27 mouse cellular contexts compared by ENCODE assay signal in the genomic region with DNA sequence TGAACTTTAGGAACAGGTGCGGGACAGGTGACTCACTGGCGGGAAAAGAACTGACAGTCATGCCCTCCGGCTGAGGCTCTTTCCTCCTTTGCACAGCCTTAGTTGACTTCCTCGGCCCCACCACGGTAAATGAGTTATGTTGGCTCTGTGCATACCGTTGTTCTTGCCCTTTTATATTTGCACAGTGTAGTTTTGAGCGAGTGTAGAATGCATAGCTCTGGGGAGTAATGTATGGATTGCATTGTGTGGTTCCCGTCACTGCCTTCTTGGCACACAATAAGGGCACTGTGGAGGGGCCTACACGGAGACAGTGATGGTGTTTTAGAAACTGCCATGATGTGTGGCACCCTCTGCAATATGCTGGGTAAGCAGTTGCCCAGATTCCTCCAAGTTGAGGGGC.
A peak's percentile ranks its signal among the peaks of the same experiment; 100 is the strongest.
DNase-seq lines count a peak whose midpoint lies in the region; ATAC-seq and TF ChIP-seq lines count a peak whose summit lies in the region.
"Had no signal": no experiment of that assay in that cellular context is flagged by ENCODE, and none has a peak within 500 bp of the region (broad histone marks: within the 10 kb centered on the region; RNA-seq: fewer than 3 reads in every experiment).

No protein-coding gene starts in this region.

- H3K9me3 ChIP-seq in lung, embryonic 14.5 days (ENCODE audit: low read depth, low read length), result no peaks in the 10 kb centered on the region
- H3K9me3 ChIP-seq in stomach, embryonic 16.5 days (replicated peaks; ENCODE audit: control insufficient read depth, low read length), result no peaks in the 10 kb centered on the region
- H3K9me3 ChIP-seq: heart, embryonic 13.5 days; hindbrain, embryonic 13.5 days; limb, embryonic 12.5 days; liver, embryonic 12.5 days; midbrain, embryonic 10.5 days had no signal

- no peak overlapping the region for H3K9ac ChIP-seq in lung, embryonic 14.5 days
- no peak overlapping the region for H3K9ac ChIP-seq in stomach, embryonic 16.5 days (ENCODE audit: low read length)
- H3K9ac ChIP-seq: heart, embryonic 13.5 days; hindbrain, embryonic 13.5 days; limb, embryonic 12.5 days; liver, embryonic 12.5 days had no signal

- intact Hi-C loops in gastrocnemius, adult 2 months (cut with DNase I), result no loop called here

- H3K4me3 ChIP-seq in gastrocnemius, adult 2 months, result no peak overlapping the region
- H3K4me3 ChIP-seq in lung, embryonic 14.5 days (ENCODE audit: low read depth, low read length), result no peak overlapping the region
- H3K4me3 ChIP-seq in stomach, embryonic 16.5 days (replicated peaks; ENCODE audit: low read length), result no peak overlapping the region
- H3K4me3 ChIP-seq: heart, adult 2 months; heart, embryonic 13.5 days; hindbrain, embryonic 13.5 days; limb, embryonic 12.5 days; liver, embryonic 12.5 days; midbrain, embryonic 10.5 days; myocyte had no signal

- peak overlapping the region; percentile 6; the same call in 1 of the 2 replicates for H3K27ac ChIP-seq in gastrocnemius, adult 2 months
- H3K27ac ChIP-seq in lung, embryonic 14.5 days (ENCODE audit: low read depth), result peak overlapping the region; percentile 26; the same call in 1 of the 2 replicates
- no peak overlapping the region for H3K27ac ChIP-seq in stomach, embryonic 16.5 days (ENCODE audit: low read length)
- H3K27ac ChIP-seq: heart, adult 2 months; heart, embryonic 13.5 days; hindbrain, embryonic 13.5 days; limb, embryonic 12.5 days; liver, embryonic 12.5 days; midbrain, embryonic 10.5 days had no signal

- TF ChIP-seq CTCF in gastrocnemius, adult 2 months (IDR thresholded peaks at IDR 0.05), result no peak
- no peak for TF ChIP-seq CTCF in lung, embryonic 14.5 days (IDR thresholded peaks at IDR 0.05; ENCODE audit: low read depth)

- no peak for DNase-seq in gastrocnemius, adult 2 months
- no peak for DNase-seq in gastrocnemius, postnatal 4 days (ENCODE audit: low spot score in 2 of 2)
- no peak for DNase-seq in lung, embryonic 14.5 days
- no peak for DNase-seq in lung, postnatal 10 days
- peak; percentile 32 for DNase-seq in thymus, postnatal 14 days
- DNase-seq in thymus, adult 18-20 months, result no peak
- no peak for DNase-seq in embryo, embryonic 10.5 days (ENCODE audit: low spot score)
- DNase-seq: adrenal gland, postnatal 25 days; cerebellum, adult 8-10 months; cerebellum, postnatal 36 days; gastrocnemius, postnatal 14 days; heart, adult 2 months; heart, postnatal 14 days; kidney, adult 9 months; kidney, postnatal 14 days; layer of hippocampus, postnatal 36 days; lung, adult 18-20 months; right cerebral cortex, postnatal 14 days; spleen, adult 18-20 months had no signal

- 60% methylated on average over 9 of the region's 9 CpGs for WGBS in lung, embryonic 14.5 days
- WGBS in stomach, embryonic 16.5 days, result 51% methylated on average over 9 of the region's 9 CpGs

- ATAC-seq in lung, embryonic 14.5 days (ENCODE audit: insufficient read depth), result peak; percentile 70
- ATAC-seq in stomach, embryonic 16.5 days (ENCODE audit: insufficient read depth, low FRiP score), result peak; percentile 50; the same call in 1 of the 2 replicates
- ATAC-seq: liver, embryonic 12.5 days; midbrain, embryonic 16.5 days had no signal

- H3K27me3 ChIP-seq in lung, embryonic 14.5 days (ENCODE audit: insufficient read depth, low read length), result no peaks in the 10 kb centered on the region
- no peaks in the 10 kb centered on the region for H3K27me3 ChIP-seq in stomach, embryonic 16.5 days (ENCODE audit: control insufficient read depth, insufficient read depth, low read length)
- H3K27me3 ChIP-seq: heart, embryonic 13.5 days; hindbrain, embryonic 13.5 days; limb, embryonic 12.5 days; liver, embryonic 12.5 days had no signal

- H3K4me2 ChIP-seq in lung, embryonic 14.5 days, result no peak overlapping the region
- no peak overlapping the region for H3K4me2 ChIP-seq in stomach, embryonic 16.5 days (ENCODE audit: low read depth, low read length)
- H3K4me2 ChIP-seq: heart, embryonic 13.5 days; hindbrain, embryonic 13.5 days; limb, embryonic 12.5 days; liver, embryonic 12.5 days had no signal

- H3K4me1 ChIP-seq in lung, embryonic 14.5 days (ENCODE audit: insufficient read depth), result peaks cover 9% of the 10 kb centered on the region; the same call in 1 of the 2 replicates
- 0 out of 2 replicates have a peak, but pooled peaks cover 5% of the 10 kb centered on the region for H3K4me1 ChIP-seq in stomach, embryonic 16.5 days (ENCODE audit: control insufficient read depth, insufficient read depth, low read length)
- H3K4me1 ChIP-seq: liver, embryonic 12.5 days; midbrain, embryonic 10.5 days had no signal

- 0 out of 2 replicates have a peak, but pooled peaks cover 7% of the 10 kb centered on the region for H3K36me3 ChIP-seq in lung, embryonic 14.5 days (ENCODE audit: insufficient read depth)
- no peaks in the 10 kb centered on the region for H3K36me3 ChIP-seq in stomach, embryonic 16.5 days (ENCODE audit: control insufficient read depth, insufficient read depth, low read length)
- H3K36me3 ChIP-seq: hindbrain, embryonic 13.5 days; midbrain, embryonic 10.5 days had no signal
